Mouse (Mus musculus) spleen, postnatal 4 days (tissue): Measurements from ENCODE around the gene Lyg2.
A peak's percentile ranks its signal among the peaks of the same experiment; 100 is the strongest.

Experiments used
- DNase-seq, 2 experiments: peaks; one replicate each; pipeline ENCODE4 v3.0.0; 2022; ENCODE audit warnings: low spot score in 2 of 2

Gene Lyg2

GRCm38 (mm10) chr1:37883411-37883810 lies 32.9 kb downstream of the Lyg2 start:
- DNase-seq, result no peak

- DNase-seq, result no peak
These were observed 38.4 kb downstream of the Lyg2 start for GRCm38 (mm10) chr1:37877736-37878460.

GRCm38 (mm10) chr1:37873157-37873556 lies 43.1 kb downstream of the Lyg2 start:
- DNase-seq, result no peak

- peak; percentile 84 to 88 for DNase-seq
These were observed 43.9 kb downstream of the Lyg2 start for GRCm38 (mm10) chr1:37872131-37873067.

GRCm38 (mm10) chr1:37871704-37872103 lies 44.6 kb downstream of the Lyg2 start, which contains the start of gene Lipt1:
Gene Lipt1 (plus strand): TSS chr1:37871738.
- DNase-seq, result no peak

GRCm38 (mm10) chr1:37869362-37869761 lies 46.9 kb downstream of the Lyg2 start:
- DNase-seq, result no peak

- no peak for DNase-seq
These were observed 47.7 kb downstream of the Lyg2 start for GRCm38 (mm10) chr1:37868640-37869039.

GRCm38 (mm10) chr1:37867684-37868322 lies 48.5 kb downstream of the Lyg2 start:
- DNase-seq, result no peak

- DNase-seq, result peak; percentile 73 to 82
These were observed 49.2 kb downstream of the Lyg2 start for GRCm38 (mm10) chr1:37867056-37867455.

- DNase-seq, result no peak
These were observed 50.0 kb downstream of the Lyg2 start, which contains the start of gene Tsga10 for GRCm38 (mm10) chr1:37866286-37866685. Gene Tsga10 (minus strand): TSS chr1:37866429.

- DNase-seq, result no peak
These were observed 50.7 kb downstream of the Lyg2 start for GRCm38 (mm10) chr1:37865401-37866215.

- peak; percentile 99 to 100 for DNase-seq
These were observed 51.5 kb downstream of the Lyg2 start for GRCm38 (mm10) chr1:37864511-37865400.
